ENCODE assay signal across 11 mouse cellular contexts in the genomic region with DNA sequence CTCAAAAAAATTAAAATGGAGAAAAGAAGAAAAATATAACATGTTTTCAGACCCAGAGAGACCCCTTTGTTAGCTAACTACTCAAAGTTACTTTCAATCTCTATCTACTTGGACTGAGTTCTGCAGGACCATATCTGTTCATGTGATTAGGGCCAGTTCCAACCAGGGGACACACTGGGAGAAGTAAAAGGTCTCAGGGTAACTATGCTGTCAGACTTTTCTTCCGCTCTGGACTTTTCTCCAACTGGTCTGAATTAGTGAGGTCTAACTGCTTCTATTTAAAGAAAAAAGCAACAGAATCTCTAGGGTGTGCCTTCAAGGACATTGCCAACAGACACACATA. TPM values are rescaled to one million over a fixed set of nuclear protein-coding genes. Genes with fewer than 3 reads are reported as not detected.
DNase-seq lines count a peak whose midpoint lies in the region; ATAC-seq and TF ChIP-seq lines count a peak whose summit lies in the region.
"Had no signal": no experiment of that assay in that cellular context is flagged by ENCODE, and none has a peak within 500 bp of the region (broad histone marks: within the 10 kb centered on the region; RNA-seq: fewer than 3 reads in every experiment).

No protein-coding gene starts in this region.

- no peak for DNase-seq in heart, adult 2 months
- no peak for DNase-seq in heart, postnatal 25 days (ENCODE audit: low spot score)
- no peak for DNase-seq in left cerebral cortex, adult 2 months (ENCODE audit: extremely low spot score in 1 of 2, low spot score in 2 of 2)
- DNase-seq in left cerebral cortex, postnatal 14 days (ENCODE audit: low spot score in 2 of 2) = no peak
- DNase-seq in midbrain, embryonic 14.5 days = no peak
- DNase-seq in ovary, postnatal 14 days (ENCODE audit: low spot score) = no peak
- no peak for DNase-seq in spleen, postnatal 10 days (ENCODE audit: low spot score in 2 of 2)
- DNase-seq: right cerebral cortex, postnatal 14 days; thymus, adult 18-20 months had no signal

- no peaks in the 10 kb centered on the region for H3K36me3 ChIP-seq in heart, adult 2 months (ENCODE audit: control insufficient read depth, insufficient read depth, low read length)
- H3K36me3 ChIP-seq in midbrain, embryonic 14.5 days (ENCODE audit: control insufficient read depth, insufficient read depth, low read length) = no peaks in the 10 kb centered on the region

- no peaks in the 10 kb centered on the region for H3K79me2 ChIP-seq in heart, adult 2 months (replicated peaks; ENCODE audit: control insufficient read depth, insufficient read depth, low read length)

- peaks cover 5% of the 10 kb centered on the region for H3K4me1 ChIP-seq in heart, adult 2 months (ENCODE audit: control insufficient read depth, insufficient read depth, low read length)
- peaks cover 10% of the 10 kb centered on the region; the same call in 1 of the 2 replicates for H3K4me1 ChIP-seq in embryonic fibroblast, embryonic 13.5 days (ENCODE audit: control insufficient read depth, insufficient read depth, low read length)
- H3K4me1 ChIP-seq in midbrain, embryonic 14.5 days (ENCODE audit: control insufficient read depth, insufficient read depth, low read length) = peaks cover 6% of the 10 kb centered on the region

- no peaks in the 10 kb centered on the region for H3K27me3 ChIP-seq in heart, adult 2 months (ENCODE audit: control insufficient read depth, insufficient read depth, low read length)
- no peaks in the 10 kb centered on the region for H3K27me3 ChIP-seq in midbrain, embryonic 14.5 days (ENCODE audit: control insufficient read depth, insufficient read depth, low read length)

- TF ChIP-seq CTCF in heart, adult 2 months (IDR thresholded peaks at IDR 0.05) = no peak
- no peak for TF ChIP-seq CTCF in left cerebral cortex, adult 2 months (IDR thresholded peaks at IDR 0.05)
- no peak for TF ChIP-seq CTCF in embryonic fibroblast, embryonic 13.5 days (IDR thresholded peaks at IDR 0.05; ENCODE audit: borderline replicate concordance, insufficient read depth, low read length)

- peak overlapping the region; percentile 80 for H3K27ac ChIP-seq in heart, adult 2 months
- peak overlapping the region; percentile 57; the same call in 1 of the 2 replicates for H3K27ac ChIP-seq in left cerebral cortex, adult 2 months
- H3K27ac ChIP-seq in embryonic fibroblast, embryonic 13.5 days (ENCODE audit: insufficient read depth, low read length) = peak overlapping the region; percentile 93
- peak overlapping the region; percentile 60; the same call in 1 of the 2 replicates for H3K27ac ChIP-seq in midbrain, embryonic 14.5 days (replicated peaks; ENCODE audit: low read depth, low read length)
- H3K27ac ChIP-seq: liver, embryonic 14.5 days had no signal

- no peak for ATAC-seq in midbrain, embryonic 14.5 days (ENCODE audit: low FRiP score, low TSS enrichment)

- intact Hi-C loops in heart, adult 2 months (cut with DNase I) = loop anchor here (1.0 kb wide), 1 partner anchor 32 kb away; no protein-coding TSS in a partner anchor
- intact Hi-C loops in heart, postnatal 25 days (cut with DNase I) = loop anchor here (5.0 kb wide), 1 partner anchor 35 kb away; no protein-coding TSS in a partner anchor
- intact Hi-C loops in left cerebral cortex, adult 2 months (cut with DNase I) = no loop called here
- intact Hi-C loops in left cerebral cortex, postnatal 14 days (cut with DNase I) = no loop called here

- TF ChIP-seq POLR2A in heart, adult 2 months (IDR thresholded peaks at IDR 0.05; ENCODE audit: insufficient read depth, low read depth, low read length) = no peak
- no peak for TF ChIP-seq POLR2A in embryonic fibroblast, embryonic 13.5 days (IDR thresholded peaks at IDR 0.05; ENCODE audit: low read depth, low read length)

- no peak overlapping the region for H3K9ac ChIP-seq in heart, adult 2 months (ENCODE audit: low read depth, low read length)
- no peak overlapping the region for H3K9ac ChIP-seq in midbrain, embryonic 14.5 days (replicated peaks; ENCODE audit: low read length)
- H3K9ac ChIP-seq: liver, embryonic 14.5 days had no signal

- H3K4me2 ChIP-seq in midbrain, embryonic 14.5 days (ENCODE audit: low read length) = no peak overlapping the region

- H3K4me3 ChIP-seq in heart, adult 2 months = no peak overlapping the region
- no peak overlapping the region for H3K4me3 ChIP-seq in left cerebral cortex, adult 2 months
- no peak overlapping the region for H3K4me3 ChIP-seq in embryonic fibroblast, embryonic 13.5 days (ENCODE audit: insufficient read depth, low read length)
- H3K4me3 ChIP-seq in midbrain, embryonic 14.5 days (replicated peaks; ENCODE audit: low read depth, low read length) = no peak overlapping the region

- WGBS in heart, adult 2 months = 24% methylated on average over 1 of the region's 1 CpGs
- WGBS in midbrain, embryonic 14.5 days = 83% methylated on average over 1 of the region's 1 CpGs

- no peak for TF ChIP-seq EP300 in heart, adult 2 months (IDR thresholded peaks at IDR 0.05; ENCODE audit: insufficient read depth, low read depth, low read length)

- no peaks in the 10 kb centered on the region for H3K9me3 ChIP-seq in midbrain, embryonic 14.5 days (ENCODE audit: control insufficient read depth, low read length)

RNA-seq across cellular contexts. Expression of a gene that starts 33.3 kb away (rescaled TPM):
- total RNA-seq in heart, adult 2 months (2021) = 1 to 10 TPM; 3.3 to 3.9 TPM
- polyA plus RNA-seq in heart, adult 2 months (2012; rRNA removed) = 4.1 and 7.8 TPM in 2 replicates
- total RNA-seq in heart, postnatal 25 days (2021) = 1 to 10 TPM; 3.9 to 5.7 TPM
- 10 to 100 TPM; 11.6 to 12.1 TPM for total RNA-seq in left cerebral cortex, adult 2 months (2021)
- total RNA-seq in left cerebral cortex, postnatal 14 days (2021) = 10 to 100 TPM; 19.0 to 21.4 TPM
- 43.6 and 59.4 TPM in 2 replicates for polyA plus RNA-seq in embryonic fibroblast, embryonic 13.5 days (2011; ENCODE audit: insufficient read length, low read depth, missing spikeins)
- polyA plus RNA-seq in midbrain, embryonic 14.5 days (2014; fragmentation: Nextera tagmentation; extraction: Ambion mirVana) = 30.0 and 39.5 TPM in 2 replicates

RNA-seq across cellular contexts. Expression of a gene that starts 51.3 kb away (rescaled TPM):
- total RNA-seq in heart, adult 2 months (2021) = 1 to 10 TPM; 1.6 to 2.1 TPM
- 2.8 and 3.5 TPM in 2 replicates for polyA plus RNA-seq in heart, adult 2 months (2012; rRNA removed)
- total RNA-seq in heart, postnatal 25 days (2021) = 1 to 10 TPM; 1.6 to 3.3 TPM
- total RNA-seq in left cerebral cortex, adult 2 months (2021) = 1 to 10 TPM in 1 of 2 experiments, under 1 TPM in 1; 0.81 to 1.3 TPM
- 1 to 10 TPM; 1.2 to 1.8 TPM for total RNA-seq in left cerebral cortex, postnatal 14 days (2021)
- polyA plus RNA-seq in embryonic fibroblast, embryonic 13.5 days (2011; ENCODE audit: insufficient read length, low read depth, missing spikeins) = 12.6 and 15.5 TPM in 2 replicates
- polyA plus RNA-seq in midbrain, embryonic 14.5 days (2014; fragmentation: Nextera tagmentation; extraction: Ambion mirVana) = 3.9 and 4.5 TPM in 2 replicates

Comparison
In these comparisons a context has a peak if more than half of its experiments do, and no peak if none do; other contexts are left out.
1. intact Hi-C loops: an anchor here in heart, adult 2 months (1.0 kb wide) and heart, postnatal 25 days (5.0 kb wide); none called in left cerebral cortex, adult 2 months and left cerebral cortex, postnatal 14 days.